In genomic region chr3:115682328-115683088, GRCm38 (mm10) we compare ENCODE assay signal across 8 mouse cellular contexts. TPM values are rescaled to one million over a fixed set of nuclear protein-coding genes. Genes with fewer than 3 reads are reported as not detected.
DNase-seq lines count a peak whose midpoint lies in the region; ATAC-seq and TF ChIP-seq lines count a peak whose summit lies in the region.

No protein-coding gene starts in this region.

- H3K4me3 ChIP-seq in bone marrow, adult 2 months (replicated peaks; ENCODE audit: control insufficient read depth, low read depth, low read length), result no peak overlapping the region
- H3K4me3 ChIP-seq in hindbrain, embryonic 13.5 days, result no peak overlapping the region

- no peaks in the 10 kb centered on the region for H3K36me3 ChIP-seq in hindbrain, embryonic 13.5 days

- H3K27me3 ChIP-seq in hindbrain, embryonic 13.5 days, result no peaks in the 10 kb centered on the region

- TF ChIP-seq CTCF in bone marrow, adult 2 months (IDR thresholded peaks at IDR 0.05; ENCODE audit: control insufficient read depth, insufficient read depth, low read length), result no peak

- no peak for TF ChIP-seq POLR2A in bone marrow, adult 2 months (IDR thresholded peaks at IDR 0.05; ENCODE audit: borderline replicate concordance, control insufficient read depth, low read depth, low read length)

- peak overlapping the region; percentile 87 for H3K27ac ChIP-seq in bone marrow, adult 2 months (ENCODE audit: control insufficient read depth, insufficient read depth, low read depth, low read length, poor library complexity)
- H3K27ac ChIP-seq in hindbrain, embryonic 13.5 days, result no peak overlapping the region

- peak; percentile 94 for DNase-seq in CD4-positive helper T cell, adult 2 months (ENCODE audit: low read depth, low spot score)
- DNase-seq in kidney, postnatal 14 days, result peak; percentile 46
- DNase-seq in retina, postnatal 1 day, result no peak
- DNase-seq in frontal cortex, postnatal 14 days (ENCODE audit: low spot score in 2 of 2), result no peak

- H3K9me3 ChIP-seq in hindbrain, embryonic 13.5 days, result no peaks in the 10 kb centered on the region

- no peak overlapping the region for H3K9ac ChIP-seq in hindbrain, embryonic 13.5 days

- no peak overlapping the region for H3K4me2 ChIP-seq in hindbrain, embryonic 13.5 days

- peaks cover 8% of the 10 kb centered on the region for H3K4me1 ChIP-seq in bone marrow, adult 2 months (ENCODE audit: control insufficient read depth, insufficient read depth, low read length)
- H3K4me1 ChIP-seq in hindbrain, embryonic 13.5 days (replicated peaks), result no peaks in the 10 kb centered on the region

- WGBS in bone marrow, adult 2 months, result 12% methylated on average over 14 of the region's 14 CpGs
- 68% methylated on average over 14 of the region's 14 CpGs for WGBS in hindbrain, embryonic 13.5 days

- ATAC-seq in monocyte, adult 5-6 weeks (replicated peaks; ENCODE audit: insufficient number of reproducible peaks, low FRiP score, low TSS enrichment, poor library complexity, severe bottlenecking), result peak; percentile 76
- no peak for ATAC-seq in frontal cortex, adult (ENCODE audit: low TSS enrichment)
- ATAC-seq in hindbrain, embryonic 13.5 days (ENCODE audit: low FRiP score), result no peak

RNA-seq across cellular contexts. Expression of gene S1pr1, which starts 32.4 kb away (rescaled TPM):
- polyA plus RNA-seq in bone marrow, adult 2 months (2011; ENCODE audit: insufficient read depth, insufficient read length, low replicate concordance, missing spikeins), result 3.9 and 6.1 TPM in 2 replicates
- total RNA-seq in monocyte, adult 5-6 weeks (2017), result 37.8 to 51.4 TPM (median 40.3 TPM) in 3 replicates
- 22.8 and 23.5 TPM in 2 replicates for polyA plus RNA-seq in hindbrain, embryonic 13.5 days (2015; fragmentation: Nextera tagmentation; extraction: Ambion mirVana)

Comparison
In these comparisons a context has a peak if more than half of its experiments do, and no peak if none do; other contexts are left out.
1. DNase-seq: peak in CD4-positive helper T cell, adult 2 months (single experiment) and kidney, postnatal 14 days (single experiment); none in retina, postnatal 1 day (single experiment) and frontal cortex, postnatal 14 days (0 of 2).